Mouse (Mus musculus) liver, postnatal 0 days (tissue): Measurements from ENCODE around the gene Sorl1. TPM values are rescaled to one million over a fixed set of nuclear protein-coding genes. Genes with fewer than 3 reads are reported as not detected.

Experiments used
- ATAC-seq: fragments of 200-750 bp; cut with Nextera tagmentation; 2 replicates; pipeline ENCODE4 v1.8.0; 2017; ENCODE audit warnings: mild to moderate bottlenecking, moderate library complexity
- DNase-seq: peaks from one replicate; pipeline ENCODE4 v3.0.0-alpha.2; 2016
- H3K27ac ChIP-seq: fragments of 300-500 bp; sonication (generic); 2 replicates; pipeline ENCODE4 v1.5.1; 2014; ENCODE audit warnings: antibody characterized with exemption, moderate library complexity, mild to moderate bottlenecking, low read depth
- H3K27me3 ChIP-seq: fragments of 300-500 bp; sonication (generic); 2 replicates; pipeline ENCODE4 v1.6.1; 2014; ENCODE audit warnings: low read length, control low read depth, mixed read lengths; ENCODE audit not compliant: insufficient read depth
- H3K36me3 ChIP-seq: fragments of 300-500 bp; sonication (generic); replicated peaks from 2 replicates; pipeline ENCODE4 v1.6.1; 2014; ENCODE audit warnings: mild to moderate bottlenecking, control low read depth, low read length, moderate library complexity, mixed read lengths; ENCODE audit not compliant: insufficient read depth
- H3K4me1 ChIP-seq: fragments of 300-500 bp; sonication (generic); 2 replicates; pipeline ENCODE4 v1.6.1; 2014; ENCODE audit warnings: antibody characterized with exemption, mild to moderate bottlenecking, control low read depth; ENCODE audit not compliant: insufficient read depth
- H3K4me2 ChIP-seq: fragments of 300-500 bp; sonication (generic); 2 replicates; pipeline ENCODE4 v1.6.1; 2014; ENCODE audit warnings: low read depth, mild to moderate bottlenecking, low read length, moderate library complexity, mixed read lengths
- H3K4me3 ChIP-seq: fragments of 300-500 bp; sonication (generic); 2 replicates; pipeline ENCODE4 v1.5.1; 2014; ENCODE audit warnings: low read depth, low read length
- H3K9ac ChIP-seq: fragments of 300-500 bp; sonication (generic); replicated peaks from 2 replicates; pipeline ENCODE4 v1.6.1; 2014; ENCODE audit warnings: mild to moderate bottlenecking, moderate library complexity
- H3K9me3 ChIP-seq: fragments of 300-500 bp; sonication (generic); 2 replicates; pipeline ENCODE4 v1.6.1; 2016; ENCODE audit warnings: mild to moderate bottlenecking, control low read depth, low read length, mixed read lengths
- CTCF ChIP-seq: sonication (generic); IDR thresholded peaks from 2 replicates; pipeline ENCODE4 v1.5.1; 2016; ENCODE audit warnings: antibody characterized with exemption, low read depth
- EP300 ChIP-seq: IDR thresholded peaks from 2 replicates; pipeline ENCODE4 v1.6.1; 2016; ENCODE audit warnings: antibody characterized with exemption, low read depth, mild to moderate bottlenecking
- WGBS: fragments of 180-500 bp; shearing (Covaris S2); extraction: QIAGEN DNeasy Blood & Tissue Kit; methylation state at CpG from one replicate; pipeline ENCODE4 v1.1.7; 2014; ENCODE audit not compliant: insufficient replicate concordance; 5-methylcytosine and 5-hydroxymethylcytosine counted together
- polyA plus RNA-seq: library from polyadenylated mRNA; unstranded; fragments of >200 nt; fragmentation: Nextera tagmentation; extraction: Ambion mirVana; gene quantifications from 2 replicates; pipeline ENCODE4 v1.2.1, GENCODE M21; 2015

Gene Sorl1
- polyA plus RNA-seq, 1 experiment from 2014 or later: 3.0 TPM

- Histone ChIP-seq H3K4me2 (no peak overlapping the region), H3K9me3 (no peaks in the 10 kb centered on the region), H3K4me3 (no peak overlapping the region), H3K9ac (no peak overlapping the region), H3K27me3 (no peaks in the 10 kb centered on the region), H3K36me3 (no peaks in the 10 kb centered on the region), H3K27ac (no peak overlapping the region), H3K4me1 (peaks cover 18% of the 10 kb centered on the region)
- DNase-seq (no peak), ATAC-seq (no peak)
- 66% methylated on average over 5 of the region's 5 CpGs for WGBS
- TF ChIP-seq CTCF (no peak), EP300 (no peak)
These were observed 67.5 kb downstream of the Sorl1 start for GRCm38 (mm10) chr9:42056591-42056990.

- no peak overlapping the region for H3K4me3 ChIP-seq
- no peaks in the 10 kb centered on the region for H3K9me3 ChIP-seq
- 75% methylated on average over 4 of the region's 4 CpGs for WGBS
- no peak overlapping the region for H3K4me2 ChIP-seq
- no peak overlapping the region for H3K27ac ChIP-seq
- peaks cover 18% of the 10 kb centered on the region for H3K4me1 ChIP-seq
- DNase-seq: no peak
- TF ChIP-seq EP300: no peak
- TF ChIP-seq CTCF: no peak
- no peak overlapping the region for H3K9ac ChIP-seq
- no peak for ATAC-seq
- H3K27me3 ChIP-seq: no peaks in the 10 kb centered on the region
- no peaks in the 10 kb centered on the region for H3K36me3 ChIP-seq
These were observed 68.7 kb downstream of the Sorl1 start for GRCm38 (mm10) chr9:42055378-42055777.

- Histone ChIP-seq H3K9me3 (no peaks in the 10 kb centered on the region), H3K4me1 (peaks cover 18% of the 10 kb centered on the region), H3K4me2 (no peak overlapping the region), H3K36me3 (no peaks in the 10 kb centered on the region), H3K9ac (no peak overlapping the region), H3K4me3 (no peak overlapping the region), H3K27ac (no peak overlapping the region), H3K27me3 (no peaks in the 10 kb centered on the region)
- no peak for TF ChIP-seq CTCF
- TF ChIP-seq EP300: no peak
- WGBS: 73% methylated on average over 20 of the region's 20 CpGs
- DNase-seq (peak; percentile 35), ATAC-seq (no peak)
These were observed 69.5 kb downstream of the Sorl1 start for GRCm38 (mm10) chr9:42054339-42055272.

GRCm38 (mm10) chr9:42053591-42054190 lies 70.4 kb downstream of the Sorl1 start:
- no peak for TF ChIP-seq EP300
- no peak for TF ChIP-seq CTCF
- no peak for ATAC-seq

GRCm38 (mm10) chr9:42052713-42053356 lies 71.3 kb downstream of the Sorl1 start:
- Histone ChIP-seq H3K9ac (no peak overlapping the region), H3K36me3 (no peaks in the 10 kb centered on the region), H3K27me3 (no peaks in the 10 kb centered on the region), H3K4me1 (peaks cover 18% of the 10 kb centered on the region), H3K4me2 (no peak overlapping the region), H3K4me3 (no peak overlapping the region), H3K27ac (no peak overlapping the region), H3K9me3 (no peaks in the 10 kb centered on the region)
- ATAC-seq (peak; percentile 29; the same call in 1 of the 2 replicates), DNase-seq (peak; percentile 61)
- 53% methylated on average over 12 of the region's 12 CpGs for WGBS
- TF ChIP-seq EP300 (no peak), CTCF (no peak)

More at GRCm38 (mm10) chr9:42053591-42054190, 70.4 kb downstream of the Sorl1 start:
- WGBS: 69% methylated on average over 12 of the region's 12 CpGs
- Histone ChIP-seq H3K36me3 (no peaks in the 10 kb centered on the region), H3K4me2 (no peak overlapping the region), H3K4me1 (peaks cover 18% of the 10 kb centered on the region), H3K9ac (no peak overlapping the region), H3K9me3 (no peaks in the 10 kb centered on the region), H3K27me3 (no peaks in the 10 kb centered on the region), H3K27ac (no peak overlapping the region), H3K4me3 (no peak overlapping the region)
- no peak for DNase-seq

GRCm38 (mm10) chr9:42048542-42048941 lies 75.6 kb downstream of the Sorl1 start:
- Histone ChIP-seq H3K9me3 (no peaks in the 10 kb centered on the region), H3K9ac (no peak overlapping the region), H3K4me3 (no peak overlapping the region), H3K4me1 (peaks cover 6% of the 10 kb centered on the region), H3K27me3 (no peaks in the 10 kb centered on the region), H3K36me3 (no peaks in the 10 kb centered on the region), H3K4me2 (no peak overlapping the region), H3K27ac (no peak overlapping the region)
- DNase-seq: no peak
- ATAC-seq: no peak
- no peak for TF ChIP-seq EP300
- no peak for TF ChIP-seq CTCF
- WGBS: 45% methylated on average over 2 of the region's 2 CpGs
